Mouse (Mus musculus): Measurements from ENCODE around the gene Gm20422.

- TF ChIP-seq CTCF (IDR thresholded peaks at IDR 0.05; ENCODE audit: low read depth, low read length) (no peak), POLR2A (IDR thresholded peaks at IDR 0.05; ENCODE audit: insufficient read depth, low read length) (no peak), EP300 (IDR thresholded peaks at IDR 0.05; ENCODE audit: insufficient read depth, low read depth, low read length) (no peak)
Observed at GRCm38 (mm10) chr8:69809820-69810219, 35.1 kb upstream of the Gm20422 start.

Measured in ES-Bruce4 (cell line).